Mouse (Mus musculus): ENCODE data around the gene Plekhm3. TPM values are rescaled to one million over a fixed set of nuclear protein-coding genes. Genes with fewer than 3 reads are reported as not detected.

Plekhm3 gene
- total RNA-seq, 2 experiments from 2014 or later: 29.5 to 30.0 TPM

GRCm38 (mm10) chr1:64848081-64848480 lies 108.5 kb downstream of the Plekhm3 start:
- DNase-seq (ENCODE audit: low spot score in 2 of 2): no peak
- intact Hi-C loops (cut with DNase I): no loop called here

- DNase-seq (ENCODE audit: low spot score in 2 of 2): no peak
- intact Hi-C loops (cut with DNase I): no loop called here
Observed at GRCm38 (mm10) chr1:64847565-64847964, 109.1 kb downstream of the Plekhm3 start.

DNA sequence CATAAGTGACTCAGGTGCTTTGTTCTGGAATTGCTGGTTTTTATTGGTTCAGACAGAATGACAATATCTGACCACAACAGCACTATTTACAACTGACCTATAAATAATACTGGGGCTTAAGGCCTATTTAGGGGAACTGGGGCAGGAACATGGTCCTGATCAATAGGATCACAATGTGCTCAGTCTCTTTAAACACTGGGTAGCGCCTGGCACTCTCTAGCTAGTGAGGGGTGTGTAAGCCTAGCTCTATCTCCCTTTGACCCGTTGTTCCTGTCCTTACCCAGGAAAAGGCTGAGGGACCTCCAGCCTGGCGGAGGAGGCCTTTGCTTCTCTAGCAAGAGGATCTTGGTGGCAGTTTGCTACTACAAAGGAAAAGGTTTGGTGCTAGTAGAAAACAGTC lies 111.6 kb downstream of the Plekhm3 start:
- intact Hi-C loops (cut with DNase I): no loop called here
- DNase-seq (ENCODE audit: low spot score in 2 of 2): no peak

- intact Hi-C loops (cut with DNase I): no loop called here
- no peak for DNase-seq (ENCODE audit: low spot score in 2 of 2)
Observed at GRCm38 (mm10) chr1:64843900-64844616, 112.6 kb downstream of the Plekhm3 start.

GRCm38 (mm10) chr1:64840930-64841329 lies 115.7 kb downstream of the Plekhm3 start:
- DNase-seq (ENCODE audit: low spot score in 2 of 2): no peak
- intact Hi-C loops (cut with DNase I): no loop called here

DNA sequence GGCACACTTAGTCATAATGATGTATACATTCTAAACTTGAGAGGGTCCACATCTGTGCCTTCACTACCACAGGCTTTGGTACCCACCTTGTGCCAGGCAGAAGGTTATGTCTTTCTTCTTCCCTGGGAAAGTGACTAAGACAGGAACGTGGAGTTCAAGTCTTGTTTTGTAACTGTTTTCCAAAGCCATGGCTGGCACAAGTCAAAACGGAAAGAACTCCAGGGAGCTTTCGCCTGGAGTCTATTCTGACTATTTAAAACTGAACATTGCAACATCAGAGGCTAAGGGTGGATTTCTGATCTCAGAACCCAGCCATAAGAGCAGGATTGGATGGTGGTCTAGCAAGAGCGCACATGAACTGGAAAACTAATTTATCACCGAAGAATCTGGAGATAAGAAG lies 120.0 kb downstream of the Plekhm3 start:
- DNase-seq (ENCODE audit: low spot score in 2 of 2): no peak
- intact Hi-C loops (cut with DNase I): no loop called here

DNA sequence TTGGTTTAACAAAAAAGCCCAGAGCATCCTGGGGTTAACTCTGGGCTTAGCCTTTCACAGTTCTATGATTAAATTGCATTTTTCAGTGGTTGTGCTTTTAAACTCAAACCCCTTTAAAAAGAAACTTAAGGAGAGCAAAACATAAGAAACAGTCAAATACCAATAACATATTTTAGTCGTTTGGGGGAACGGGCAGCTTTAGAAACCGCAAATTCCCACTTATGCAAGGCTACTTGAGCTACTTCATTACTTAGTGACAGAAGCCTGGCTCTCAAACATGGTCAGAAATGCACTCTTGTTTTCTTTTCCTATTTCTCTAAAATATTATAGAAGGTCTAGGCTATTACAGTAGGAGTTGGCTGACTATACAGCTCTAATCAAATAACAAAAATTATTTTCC lies 120.5 kb downstream of the Plekhm3 start:
- intact Hi-C loops (cut with DNase I): no loop called here
- no peak for DNase-seq (ENCODE audit: low spot score in 2 of 2)

DNA sequence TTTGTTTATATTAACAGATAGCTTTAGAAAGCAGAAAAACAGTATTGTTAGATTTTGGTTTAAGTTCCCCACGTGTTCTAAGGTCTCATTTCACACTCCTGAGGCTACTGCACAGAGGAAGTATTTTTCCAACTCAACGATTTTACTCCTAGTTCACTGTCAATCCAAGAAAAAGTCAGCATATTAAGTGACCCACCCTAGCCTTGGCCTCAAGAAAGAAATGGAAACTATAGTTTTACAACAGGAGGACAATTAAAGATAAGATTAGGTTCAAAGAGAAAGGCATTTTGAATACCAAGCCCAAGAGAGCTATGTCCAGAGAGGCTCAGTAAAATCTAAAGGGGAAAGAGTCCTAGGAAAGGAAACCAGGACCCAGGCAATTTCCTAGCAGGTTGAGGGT lies 125.1 kb downstream of the Plekhm3 start:
- no peak for DNase-seq (ENCODE audit: low spot score in 2 of 2)
- intact Hi-C loops (cut with DNase I): no loop called here

- DNase-seq (ENCODE audit: low spot score in 2 of 2): no peak
Observed at GRCm38 (mm10) chr1:64827434-64827833, 129.2 kb downstream of the Plekhm3 start.

GRCm38 (mm10) chr1:64826348-64827103 lies 130.1 kb downstream of the Plekhm3 start:
- DNase-seq (ENCODE audit: low spot score in 2 of 2): no peak

More at GRCm38 (mm10) chr1:64827434-64827833, 129.2 kb downstream of the Plekhm3 start:
- intact Hi-C loops (cut with DNase I): no loop called here

GRCm38 (mm10) chr1:64823564-64823963 lies 133.1 kb downstream of the Plekhm3 start:
- no peak for DNase-seq (ENCODE audit: low spot score in 2 of 2)
- intact Hi-C loops (cut with DNase I): no loop called here

More at GRCm38 (mm10) chr1:64826348-64827103, 130.1 kb downstream of the Plekhm3 start:
- intact Hi-C loops (cut with DNase I): no loop called here

GRCm38 (mm10) chr1:64817709-64818108 lies 138.9 kb downstream of the Plekhm3 start:
- DNase-seq (ENCODE audit: low spot score in 2 of 2): no peak
- intact Hi-C loops (cut with DNase I): no loop called here

DNA sequence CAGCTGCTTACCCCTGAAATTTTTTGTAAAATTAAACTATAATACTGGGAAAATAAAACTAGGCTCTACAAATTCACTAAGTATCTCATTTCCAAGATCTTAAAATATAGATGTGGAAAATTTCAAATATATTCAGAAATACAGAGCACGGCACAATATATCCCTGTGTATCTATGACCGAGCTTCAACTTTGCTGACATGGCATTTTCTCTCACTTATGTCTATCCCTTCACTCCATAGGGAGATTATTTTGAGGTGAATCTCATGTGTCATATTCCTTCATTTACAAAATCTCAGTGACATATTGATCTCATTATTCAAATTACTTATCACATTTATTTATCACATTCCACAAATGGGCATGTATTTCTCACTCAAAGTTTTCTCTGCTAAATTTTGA lies 143.4 kb downstream of the Plekhm3 start:
- no peak for DNase-seq (ENCODE audit: low spot score in 2 of 2)
- intact Hi-C loops (cut with DNase I): no loop called here

DNA sequence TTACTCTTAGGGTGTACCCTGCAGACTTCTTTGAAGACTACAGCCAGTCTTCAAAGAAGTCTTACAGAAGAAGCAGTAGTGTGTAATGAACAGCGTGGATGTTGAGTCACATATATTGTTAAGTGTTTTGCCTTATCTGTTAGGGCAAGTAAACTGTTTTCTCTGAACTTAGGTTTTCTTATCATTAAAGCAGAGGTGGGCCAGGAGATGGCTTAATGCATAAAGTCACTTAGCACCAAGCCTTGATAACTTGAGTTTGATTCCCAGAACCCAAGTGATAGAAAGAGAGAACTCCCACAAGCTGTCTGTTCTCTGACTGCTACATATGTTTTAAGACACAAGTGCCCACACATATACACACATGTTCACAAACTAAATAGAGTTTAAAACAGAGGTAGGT lies 144.7 kb downstream of the Plekhm3 start:
- intact Hi-C loops (cut with DNase I): no loop called here
- DNase-seq (ENCODE audit: low spot score in 2 of 2): no peak

GRCm38 (mm10) chr1:64809085-64809484 lies 147.5 kb downstream of the Plekhm3 start:
- no peak for DNase-seq (ENCODE audit: low spot score in 2 of 2)
- intact Hi-C loops (cut with DNase I): no loop called here

GRCm38 (mm10) chr1:64807766-64808165 lies 148.9 kb downstream of the Plekhm3 start:
- DNase-seq (ENCODE audit: low spot score in 2 of 2): no peak
- intact Hi-C loops (cut with DNase I): no loop called here

GRCm38 (mm10) chr1:64805217-64805616 lies 151.4 kb downstream of the Plekhm3 start:
- DNase-seq (ENCODE audit: low spot score in 2 of 2): no peak
- intact Hi-C loops (cut with DNase I): no loop called here

- intact Hi-C loops (cut with DNase I): no loop called here
- DNase-seq (ENCODE audit: low spot score in 2 of 2): no peak
Observed at GRCm38 (mm10) chr1:64802631-64803030, 154.0 kb downstream of the Plekhm3 start.

DNA sequence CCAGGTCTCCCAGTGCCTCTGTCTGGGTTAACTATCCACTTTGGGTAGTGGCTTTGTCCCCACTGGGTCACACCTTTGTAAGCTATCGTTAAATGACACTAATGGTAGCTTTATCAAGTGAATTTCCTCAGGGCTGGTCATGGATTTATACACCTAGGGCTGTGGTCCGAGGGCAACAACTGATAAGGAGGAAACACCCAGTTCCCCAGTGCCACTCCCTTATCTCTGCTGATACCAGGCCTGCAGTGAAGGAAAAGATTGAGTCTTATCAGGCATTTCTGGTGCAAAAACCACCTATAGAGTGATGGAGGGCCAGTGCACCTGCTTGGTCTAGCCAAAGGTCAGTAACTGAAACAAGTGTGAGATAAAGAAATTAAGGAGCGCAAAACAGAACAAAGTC lies 159.0 kb downstream of the Plekhm3 start:
- intact Hi-C loops (cut with DNase I): no loop called here
- DNase-seq (ENCODE audit: low spot score in 2 of 2): no peak

DNA sequence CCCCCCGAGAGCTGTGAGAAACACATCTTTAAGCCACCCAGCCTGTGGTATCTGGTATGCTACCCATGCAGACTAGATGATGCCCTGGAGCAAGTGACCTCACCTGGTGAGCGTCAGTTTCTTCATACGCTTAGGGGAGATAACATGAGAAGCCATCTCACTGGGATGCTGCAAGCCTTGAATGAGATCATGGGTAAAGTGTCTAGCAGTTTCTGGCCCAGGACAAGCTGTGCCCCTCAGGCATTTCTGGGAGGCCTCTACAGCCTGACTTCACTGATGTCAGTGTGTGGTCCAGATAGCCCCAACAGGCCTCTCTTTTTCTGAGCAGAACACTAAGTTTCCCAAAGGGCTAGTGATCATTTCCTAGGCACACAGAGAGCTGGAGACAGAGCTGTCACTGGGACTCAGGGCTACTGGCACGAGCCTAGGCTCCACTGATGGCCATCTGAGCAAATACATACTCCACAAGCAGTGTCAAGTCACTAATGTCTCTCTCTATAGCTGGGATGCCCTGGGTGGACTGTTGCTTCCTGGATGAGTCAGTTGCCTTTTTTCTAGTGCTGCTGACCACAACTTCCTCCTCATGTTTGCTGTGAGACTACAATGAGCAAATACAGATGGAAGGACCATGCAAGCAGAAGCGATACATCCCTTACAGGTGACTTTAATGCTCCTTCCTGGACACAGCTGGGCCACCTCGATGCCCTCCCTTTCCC lies 159.6 kb downstream of the Plekhm3 start:
- no peak for DNase-seq (ENCODE audit: low spot score in 2 of 2)
- intact Hi-C loops (cut with DNase I): no loop called here

Data from left cerebral cortex, postnatal 14 days (tissue).